Mouse (Mus musculus): ENCODE measurements around the gene Epb41l4b. TPM values are rescaled to one million over a fixed set of nuclear protein-coding genes. Genes with fewer than 3 reads are reported as not detected.
A peak's percentile ranks its signal among the peaks of the same experiment; 100 is the strongest.

Gene Epb41l4b
- polyA plus RNA-seq, 1 experiment = 5.0 TPM

GRCm38 (mm10) chr4:57049281-57049921, 93.8 kb downstream of the Epb41l4b start:
- H3K4me3 ChIP-seq (ENCODE audit: insufficient read depth, low read length) = no peak overlapping the region
- no peak for TF ChIP-seq POLR2A (IDR thresholded peaks at IDR 0.05; ENCODE audit: low read depth, low read length)
- no peak for TF ChIP-seq CTCF (IDR thresholded peaks at IDR 0.05; ENCODE audit: borderline replicate concordance, insufficient read depth, low read length)
- H3K4me1 ChIP-seq (ENCODE audit: control insufficient read depth, insufficient read depth, low read length) = no peaks in the 10 kb centered on the region
- no peak overlapping the region for H3K27ac ChIP-seq (ENCODE audit: insufficient read depth, low read length)

GRCm38 (mm10) chr4:57048566-57048965, 94.7 kb downstream of the Epb41l4b start:
- no peak for TF ChIP-seq POLR2A (IDR thresholded peaks at IDR 0.05; ENCODE audit: low read depth, low read length)
- TF ChIP-seq CTCF (IDR thresholded peaks at IDR 0.05; ENCODE audit: borderline replicate concordance, insufficient read depth, low read length) = no peak
- Histone ChIP-seq H3K27ac (ENCODE audit: insufficient read depth, low read length) (no peak overlapping the region), H3K4me1 (ENCODE audit: control insufficient read depth, insufficient read depth, low read length) (no peaks in the 10 kb centered on the region), H3K4me3 (ENCODE audit: insufficient read depth, low read length) (no peak overlapping the region)

- no peak overlapping the region for H3K27ac ChIP-seq (ENCODE audit: insufficient read depth, low read length)
- no peak for TF ChIP-seq POLR2A (IDR thresholded peaks at IDR 0.05; ENCODE audit: low read depth, low read length)
- TF ChIP-seq CTCF (IDR thresholded peaks at IDR 0.05; ENCODE audit: borderline replicate concordance, insufficient read depth, low read length) = no peak
- H3K4me3 ChIP-seq (ENCODE audit: insufficient read depth, low read length) = no peak overlapping the region
- no peaks in the 10 kb centered on the region for H3K4me1 ChIP-seq (ENCODE audit: control insufficient read depth, insufficient read depth, low read length)
These were observed 97.1 kb downstream of the Epb41l4b start for GRCm38 (mm10) chr4:57046160-57046571.

GRCm38 (mm10) chr4:57043621-57044020, 99.6 kb downstream of the Epb41l4b start:
- Histone ChIP-seq H3K27ac (ENCODE audit: insufficient read depth, low read length) (no peak overlapping the region), H3K4me3 (ENCODE audit: insufficient read depth, low read length) (no peak overlapping the region), H3K4me1 (ENCODE audit: control insufficient read depth, insufficient read depth, low read length) (no peaks in the 10 kb centered on the region)
- no peak for TF ChIP-seq CTCF (IDR thresholded peaks at IDR 0.05; ENCODE audit: borderline replicate concordance, insufficient read depth, low read length)
- no peak for TF ChIP-seq POLR2A (IDR thresholded peaks at IDR 0.05; ENCODE audit: low read depth, low read length)

GRCm38 (mm10) chr4:57041661-57042060, 101.6 kb downstream of the Epb41l4b start:
- no peak for TF ChIP-seq POLR2A (IDR thresholded peaks at IDR 0.05; ENCODE audit: low read depth, low read length)
- no peak for TF ChIP-seq CTCF (IDR thresholded peaks at IDR 0.05; ENCODE audit: borderline replicate concordance, insufficient read depth, low read length)
- Histone ChIP-seq H3K4me1 (ENCODE audit: control insufficient read depth, insufficient read depth, low read length) (no peaks in the 10 kb centered on the region), H3K27ac (ENCODE audit: insufficient read depth, low read length) (no peak overlapping the region), H3K4me3 (ENCODE audit: insufficient read depth, low read length) (no peak overlapping the region)

GRCm38 (mm10) chr4:57041211-57041610, 102.0 kb downstream of the Epb41l4b start:
- Histone ChIP-seq H3K27ac (ENCODE audit: insufficient read depth, low read length) (no peak overlapping the region), H3K4me3 (ENCODE audit: insufficient read depth, low read length) (no peak overlapping the region), H3K4me1 (ENCODE audit: control insufficient read depth, insufficient read depth, low read length) (no peaks in the 10 kb centered on the region)
- TF ChIP-seq CTCF (IDR thresholded peaks at IDR 0.05; ENCODE audit: borderline replicate concordance, insufficient read depth, low read length) = no peak
- TF ChIP-seq POLR2A (IDR thresholded peaks at IDR 0.05; ENCODE audit: low read depth, low read length) = no peak

- TF ChIP-seq POLR2A (IDR thresholded peaks at IDR 0.05; ENCODE audit: low read depth, low read length) = no peak
- TF ChIP-seq CTCF (IDR thresholded peaks at IDR 0.05; ENCODE audit: borderline replicate concordance, insufficient read depth, low read length) = no peak
- H3K27ac ChIP-seq (ENCODE audit: insufficient read depth, low read length) = no peak overlapping the region
These were observed 102.8 kb downstream of the Epb41l4b start for GRCm38 (mm10) chr4:57040481-57040880.

GRCm38 (mm10) chr4:57039127-57040031, 103.9 kb downstream of the Epb41l4b start:
- Histone ChIP-seq H3K27ac (ENCODE audit: insufficient read depth, low read length) (no peak overlapping the region), H3K4me3 (ENCODE audit: insufficient read depth, low read length) (no peak overlapping the region), H3K4me1 (ENCODE audit: control insufficient read depth, insufficient read depth, low read length) (no peaks in the 10 kb centered on the region)
- TF ChIP-seq POLR2A (IDR thresholded peaks at IDR 0.05; ENCODE audit: low read depth, low read length) = no peak
- TF ChIP-seq CTCF (IDR thresholded peaks at IDR 0.05; ENCODE audit: borderline replicate concordance, insufficient read depth, low read length) = no peak

More at GRCm38 (mm10) chr4:57040481-57040880, 102.8 kb downstream of the Epb41l4b start:
- Histone ChIP-seq H3K4me3 (ENCODE audit: insufficient read depth, low read length) (no peak overlapping the region), H3K4me1 (ENCODE audit: control insufficient read depth, insufficient read depth, low read length) (no peaks in the 10 kb centered on the region)

GRCm38 (mm10) chr4:57037554-57037953, 105.7 kb downstream of the Epb41l4b start:
- Histone ChIP-seq H3K4me3 (ENCODE audit: insufficient read depth, low read length) (no peak overlapping the region), H3K27ac (ENCODE audit: insufficient read depth, low read length) (no peak overlapping the region), H3K4me1 (ENCODE audit: control insufficient read depth, insufficient read depth, low read length) (no peaks in the 10 kb centered on the region)
- no peak for TF ChIP-seq CTCF (IDR thresholded peaks at IDR 0.05; ENCODE audit: borderline replicate concordance, insufficient read depth, low read length)
- TF ChIP-seq POLR2A (IDR thresholded peaks at IDR 0.05; ENCODE audit: low read depth, low read length) = no peak

- no peaks in the 10 kb centered on the region for H3K4me1 ChIP-seq (ENCODE audit: control insufficient read depth, insufficient read depth, low read length)
- no peak overlapping the region for H3K4me3 ChIP-seq (ENCODE audit: insufficient read depth, low read length)
- peak; percentile 3; the same call in 1 of the 2 replicates for TF ChIP-seq CTCF (IDR thresholded peaks at IDR 0.05; ENCODE audit: borderline replicate concordance, insufficient read depth, low read length)
- no peak for TF ChIP-seq POLR2A (IDR thresholded peaks at IDR 0.05; ENCODE audit: low read depth, low read length)
- H3K27ac ChIP-seq (ENCODE audit: insufficient read depth, low read length) = no peak overlapping the region
These were observed 109.1 kb downstream of the Epb41l4b start for GRCm38 (mm10) chr4:57034169-57034568.
